Mouse (Mus musculus) limb, embryonic 10.5 days (tissue): ENCODE data around the gene Otos. TPM values are rescaled to one million over a fixed set of nuclear protein-coding genes. Genes with fewer than 3 reads are reported as not detected.

Source experiments
- DNase-seq: peaks from one replicate; pipeline ENCODE4 v3.0.0-alpha.2; 2017; ENCODE audit warnings: low spot score
- H3K27ac ChIP-seq: fragments of 300-500 bp; sonication (generic); 2 replicates; pipeline ENCODE4 v1.5.1; 2016; ENCODE audit warnings: mild to moderate bottlenecking
- H3K27me3 ChIP-seq: fragments of 300-500 bp; sonication (generic); 2 replicates; pipeline ENCODE4 v1.6.1; 2016; ENCODE audit warnings: low read depth, mild to moderate bottlenecking; ENCODE audit not compliant: poor library complexity, severe bottlenecking
- H3K36me3 ChIP-seq: fragments of 300-500 bp; sonication (generic); 2 replicates; pipeline ENCODE4 v1.6.1; 2016; ENCODE audit warnings: mild to moderate bottlenecking, moderate library complexity
- H3K4me1 ChIP-seq: fragments of 300-500 bp; sonication (generic); 2 replicates; pipeline ENCODE4 v1.6.1; 2016
- H3K4me3 ChIP-seq: fragments of 300-500 bp; sonication (generic); 2 replicates; pipeline ENCODE4 v1.5.1; 2016; ENCODE audit warnings: mild to moderate bottlenecking, moderate library complexity
- H3K9me3 ChIP-seq: fragments of 300-500 bp; sonication (generic); replicated peaks from 2 replicates; pipeline ENCODE4 v1.6.1; 2016; ENCODE audit warnings: mild to moderate bottlenecking
- WGBS: fragments of 180-500 bp; shearing (Covaris S2); methylation state at CpG from one replicate; pipeline ENCODE4 v1.1.7; 2016; 5-methylcytosine and 5-hydroxymethylcytosine counted together
- polyA plus RNA-seq: library from polyadenylated mRNA; unstranded; fragments of >200 nt; fragmentation: Nextera tagmentation; extraction: Ambion mirVana; gene quantifications from 2 replicates; pipeline ENCODE4 v1.2.1, GENCODE M21; 2016

Otos gene
- polyA plus RNA-seq, 1 experiment from 2014 or later, result not detected

- 78% methylated on average over 4 of the region's 4 CpGs for WGBS
- Histone ChIP-seq H3K4me3 (no peak overlapping the region), H3K36me3 (peaks cover 15% of the 10 kb centered on the region), H3K27ac (no peak overlapping the region), H3K4me1 (peaks cover 34% of the 10 kb centered on the region), H3K27me3 (no peaks in the 10 kb centered on the region), H3K9me3 (no peaks in the 10 kb centered on the region)
- no peak for DNase-seq
Observed at GRCm38 (mm10) chr1:92643691-92644090, 5.0 kb downstream of the Otos start.

- Histone ChIP-seq H3K4me1 (peaks cover 25% of the 10 kb centered on the region), H3K36me3 (peaks cover 35% of the 10 kb centered on the region), H3K27me3 (no peaks in the 10 kb centered on the region), H3K4me3 (peak within 1 kb of the TSS; percentile 85), H3K27ac (peak within 1 kb of the TSS; percentile 87), H3K9me3 (no peaks in the 10 kb centered on the region)
- WGBS, result 2% methylated on average over 50 of the region's 50 CpGs
- DNase-seq, result peak; percentile 95
Observed at GRCm38 (mm10) chr1:92641514-92642272, 6.9 kb downstream of the Otos start, which contains the start of gene Cops9. Gene Cops9, minus strand, starts transcription at chr1:92641985.

GRCm38 (mm10) chr1:92640393-92640792 is 8.2 kb downstream of the Otos start:
- Histone ChIP-seq H3K9me3 (no peaks in the 10 kb centered on the region), H3K36me3 (peaks cover 47% of the 10 kb centered on the region), H3K27me3 (no peaks in the 10 kb centered on the region), H3K27ac (no peak overlapping the region), H3K4me1 (peaks cover 25% of the 10 kb centered on the region), H3K4me3 (peak overlapping the region; percentile 85; the same call in 1 of the 2 replicates)
- 91% methylated on average over 6 of the region's 6 CpGs for WGBS
- DNase-seq, result no peak

GRCm38 (mm10) chr1:92638736-92639135 is 9.9 kb downstream of the Otos start:
- 95% methylated on average over 4 of the region's 4 CpGs for WGBS
- Histone ChIP-seq H3K4me1 (peaks cover 25% of the 10 kb centered on the region), H3K4me3 (no peak overlapping the region), H3K9me3 (no peaks in the 10 kb centered on the region), H3K36me3 (peaks cover 51% of the 10 kb centered on the region), H3K27me3 (no peaks in the 10 kb centered on the region), H3K27ac (no peak overlapping the region)
- DNase-seq, result no peak

- Histone ChIP-seq H3K4me3 (no peak overlapping the region), H3K36me3 (peaks cover 51% of the 10 kb centered on the region), H3K27me3 (no peaks in the 10 kb centered on the region), H3K9me3 (no peaks in the 10 kb centered on the region), H3K27ac (no peak overlapping the region), H3K4me1 (peaks cover 25% of the 10 kb centered on the region)
- WGBS, result 94% methylated on average over 3 of the region's 3 CpGs
- DNase-seq, result no peak
Observed at GRCm38 (mm10) chr1:92638181-92638580, 10.5 kb downstream of the Otos start.

- Histone ChIP-seq H3K4me3 (no peak overlapping the region), H3K9me3 (no peaks in the 10 kb centered on the region), H3K27ac (no peak overlapping the region), H3K36me3 (peaks cover 51% of the 10 kb centered on the region), H3K4me1 (peaks cover 23% of the 10 kb centered on the region), H3K27me3 (no peaks in the 10 kb centered on the region)
- 94% methylated on average over 15 of the region's 15 CpGs for WGBS
- no peak for DNase-seq
Observed at GRCm38 (mm10) chr1:92637501-92638172, 11.0 kb downstream of the Otos start.

- peaks cover 51% of the 10 kb centered on the region for H3K36me3 ChIP-seq
- WGBS, result 95% methylated on average over 11 of the region's 11 CpGs
- H3K27ac ChIP-seq, result no peak overlapping the region
- no peak for DNase-seq
- peaks cover 15% of the 10 kb centered on the region for H3K4me1 ChIP-seq
- no peak overlapping the region for H3K4me3 ChIP-seq
- H3K27me3 ChIP-seq, result no peaks in the 10 kb centered on the region
- no peaks in the 10 kb centered on the region for H3K9me3 ChIP-seq
Observed at GRCm38 (mm10) chr1:92636676-92637075, 12.0 kb downstream of the Otos start.

GRCm38 (mm10) chr1:92636015-92636414 is 12.6 kb downstream of the Otos start:
- no peaks in the 10 kb centered on the region for H3K9me3 ChIP-seq
- H3K36me3 ChIP-seq, result peaks cover 51% of the 10 kb centered on the region
- no peak overlapping the region for H3K4me3 ChIP-seq
- WGBS, result 85% methylated on average over 8 of the region's 8 CpGs
- peaks cover 12% of the 10 kb centered on the region for H3K4me1 ChIP-seq
- H3K27ac ChIP-seq, result no peak overlapping the region; the same call in 1 of the 2 replicates
- no peak for DNase-seq
- no peaks in the 10 kb centered on the region for H3K27me3 ChIP-seq

- peak overlapping the region; percentile 50; the same call in 1 of the 2 replicates for H3K27ac ChIP-seq
- no peak for DNase-seq
- peaks cover 50% of the 10 kb centered on the region for H3K36me3 ChIP-seq
- H3K4me3 ChIP-seq, result no peak overlapping the region
- no peaks in the 10 kb centered on the region for H3K9me3 ChIP-seq
- 86% methylated on average over 4 of the region's 4 CpGs for WGBS
- H3K27me3 ChIP-seq, result no peaks in the 10 kb centered on the region
- 0 out of 2 replicates have a peak, but pooled peaks cover 3% of the 10 kb centered on the region for H3K4me1 ChIP-seq
Observed at GRCm38 (mm10) chr1:92634976-92635599, 13.6 kb downstream of the Otos start.

- H3K4me1 ChIP-seq, result no peaks in the 10 kb centered on the region
- no peaks in the 10 kb centered on the region for H3K27me3 ChIP-seq
- no peak overlapping the region for H3K4me3 ChIP-seq
- H3K36me3 ChIP-seq, result peaks cover 44% of the 10 kb centered on the region
- H3K27ac ChIP-seq, result peak overlapping the region; percentile 50; the same call in 1 of the 2 replicates
- H3K9me3 ChIP-seq, result no peaks in the 10 kb centered on the region
- 64% methylated on average over 1 of the region's 1 CpGs for WGBS
- no peak for DNase-seq
Observed at GRCm38 (mm10) chr1:92634569-92634968, 14.1 kb downstream of the Otos start.

- Histone ChIP-seq H3K9me3 (no peaks in the 10 kb centered on the region), H3K4me1 (no peaks in the 10 kb centered on the region), H3K36me3 (peaks cover 36% of the 10 kb centered on the region), H3K4me3 (no peak overlapping the region), H3K27me3 (no peaks in the 10 kb centered on the region), H3K27ac (no peak overlapping the region)
- no peak for DNase-seq
- WGBS, result 88% methylated on average over 8 of the region's 8 CpGs
Observed at GRCm38 (mm10) chr1:92633726-92634125, 14.9 kb downstream of the Otos start.

GRCm38 (mm10) chr1:92632948-92633347 is 15.7 kb downstream of the Otos start:
- no peaks in the 10 kb centered on the region for H3K27me3 ChIP-seq
- H3K4me1 ChIP-seq, result no peaks in the 10 kb centered on the region
- H3K36me3 ChIP-seq, result peaks cover 28% of the 10 kb centered on the region
- no peak for DNase-seq
- WGBS, result 68% methylated on average over 6 of the region's 6 CpGs
- H3K4me3 ChIP-seq, result no peak overlapping the region
- H3K27ac ChIP-seq, result no peak overlapping the region
- no peaks in the 10 kb centered on the region for H3K9me3 ChIP-seq

GRCm38 (mm10) chr1:92632196-92632595 is 16.4 kb downstream of the Otos start:
- no peak overlapping the region for H3K4me3 ChIP-seq
- no peak overlapping the region for H3K27ac ChIP-seq
- H3K27me3 ChIP-seq, result no peaks in the 10 kb centered on the region
- H3K9me3 ChIP-seq, result no peaks in the 10 kb centered on the region
- peaks cover 21% of the 10 kb centered on the region for H3K36me3 ChIP-seq
- H3K4me1 ChIP-seq, result no peaks in the 10 kb centered on the region
- no peak for DNase-seq
- WGBS, result 79% methylated on average over 5 of the region's 5 CpGs
